Mouse (Mus musculus) intestine, embryonic 15.5 days (tissue): ENCODE measurements at regions not wholly inside any gene's neighbourhood (a gene's known extent, or its start where the extent isn't known, plus 50 kb on each side); places are given as distances from the start of the nearest gene placed in this dataset.

ENCODE experiments used
- ATAC-seq: fragments of 200-750 bp; cut with Nextera tagmentation; 2 replicates; pipeline ENCODE4 v1.8.0; 2017; ENCODE audit warnings: moderate TSS enrichment, moderate library complexity
- H3K27ac ChIP-seq: fragments of 300-500 bp; sonication (generic); 2 replicates; pipeline ENCODE4 v1.5.1; 2015; ENCODE audit warnings: mild to moderate bottlenecking, inconsistent platforms
- H3K27me3 ChIP-seq: fragments of 300-500 bp; sonication (generic); replicated peaks from 2 replicates; pipeline ENCODE4 v1.6.1; 2015; ENCODE audit warnings: inconsistent platforms
- H3K36me3 ChIP-seq: fragments of 300-500 bp; sonication (generic); 2 replicates; pipeline ENCODE4 v1.6.1; 2015; ENCODE audit warnings: inconsistent platforms
- H3K4me1 ChIP-seq: fragments of 300-500 bp; sonication (generic); replicated peaks from 2 replicates; pipeline ENCODE4 v1.6.1; 2015; ENCODE audit warnings: inconsistent platforms
- H3K4me2 ChIP-seq: fragments of 300-500 bp; sonication (generic); replicated peaks from 2 replicates; pipeline ENCODE4 v1.6.1; 2015; ENCODE audit warnings: mild to moderate bottlenecking, inconsistent platforms
- H3K4me3 ChIP-seq: fragments of 300-500 bp; sonication (generic); replicated peaks from 2 replicates; pipeline ENCODE4 v1.5.1; 2015; ENCODE audit warnings: inconsistent platforms
- H3K9ac ChIP-seq: fragments of 300-500 bp; sonication (generic); 2 replicates; pipeline ENCODE4 v1.6.1; 2015; ENCODE audit warnings: inconsistent platforms
- H3K9me3 ChIP-seq: fragments of 300-500 bp; sonication (generic); 2 replicates; pipeline ENCODE4 v1.6.1; 2016; ENCODE audit warnings: inconsistent platforms
- WGBS: fragments of 180-500 bp; shearing (Covaris S2); methylation state at CpG from one replicate; pipeline ENCODE4 v1.1.7; 2015; 5-methylcytosine and 5-hydroxymethylcytosine counted together

DNA sequence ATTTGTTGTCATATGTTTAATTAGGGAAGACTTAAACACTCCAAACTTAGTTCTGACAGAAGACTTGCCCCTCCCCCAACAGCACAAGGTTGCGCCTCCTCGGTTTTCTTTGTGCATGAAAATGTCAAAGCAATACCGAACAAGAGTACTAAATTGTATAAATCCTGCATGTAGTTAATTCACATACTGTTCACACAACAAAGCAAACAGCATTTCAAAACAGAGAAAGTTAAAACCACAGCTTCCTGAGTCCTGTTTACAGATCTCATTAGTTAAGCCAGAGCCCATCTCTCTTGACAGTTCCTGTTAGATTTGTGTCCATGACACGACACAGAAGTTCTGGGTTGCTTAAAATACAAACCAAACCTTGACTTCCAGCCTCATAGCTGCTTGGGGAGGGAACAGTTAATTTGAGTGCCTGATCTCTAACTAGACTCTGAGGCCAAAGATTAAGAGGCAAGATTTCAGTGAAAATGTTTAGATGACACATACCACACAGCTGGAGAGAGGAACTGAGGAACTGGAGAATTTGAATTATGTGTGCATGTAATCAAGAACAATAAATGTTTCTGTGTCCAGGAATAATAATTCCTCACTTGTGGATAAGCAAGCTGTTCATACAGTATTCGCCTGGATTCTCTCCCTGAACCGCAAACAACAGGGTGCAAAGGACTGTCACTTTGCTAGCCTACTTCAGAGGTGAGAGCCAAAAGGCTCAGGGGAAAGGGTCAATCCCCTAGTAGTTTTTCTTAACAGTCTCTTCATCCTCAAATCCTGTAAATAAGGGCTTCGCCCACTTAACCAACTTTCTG is 113.3 kb upstream of the Tbl1xr1 start:
- 31% methylated on average over 7 of the region's 7 CpGs for WGBS
- Histone ChIP-seq H3K9me3 (no peaks in the 10 kb centered on the region), H3K9ac (no peak overlapping the region), H3K4me2 (no peak overlapping the region), H3K27me3 (no peaks in the 10 kb centered on the region), H3K4me1 (peaks cover 8% of the 10 kb centered on the region), H3K4me3 (no peak overlapping the region), H3K36me3 (no peaks in the 10 kb centered on the region), H3K27ac (no peak overlapping the region)
- ATAC-seq, result peak; percentile 60; the same call in 1 of the 2 replicates

DNA sequence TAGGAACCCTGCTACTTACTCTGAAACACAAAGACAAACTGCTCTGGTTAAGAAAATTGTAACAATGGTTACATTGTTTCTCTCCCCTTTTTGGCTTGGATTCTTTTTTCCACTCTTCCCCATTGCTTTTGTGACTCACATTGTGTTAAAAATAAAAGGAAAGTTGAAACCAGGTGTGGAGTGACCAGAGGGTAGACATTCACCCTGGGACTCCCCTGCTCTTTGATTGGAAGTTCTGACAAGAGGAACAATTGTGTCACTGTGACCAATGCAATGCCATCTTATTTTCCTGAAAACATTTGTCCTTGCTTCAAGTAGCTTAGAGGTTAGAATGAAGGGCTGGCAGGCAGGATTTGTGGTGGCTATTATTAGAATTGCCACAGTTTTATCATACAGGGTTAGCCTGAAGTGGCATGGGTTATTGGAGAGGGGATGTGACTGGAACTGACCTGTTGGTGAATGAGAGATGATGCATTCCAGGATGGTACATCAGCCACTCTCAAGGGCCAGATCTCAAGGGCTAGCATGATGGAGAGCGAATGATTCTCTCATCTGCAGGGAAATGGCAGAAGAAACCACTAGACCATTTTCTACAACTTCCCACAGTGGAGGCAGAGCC is 112.6 kb upstream of the Tbl1xr1 start:
- Histone ChIP-seq H3K27ac (no peak overlapping the region), H3K9ac (no peak overlapping the region), H3K4me3 (no peak overlapping the region), H3K27me3 (no peaks in the 10 kb centered on the region), H3K9me3 (no peaks in the 10 kb centered on the region), H3K36me3 (no peaks in the 10 kb centered on the region), H3K4me2 (no peak overlapping the region), H3K4me1 (peaks cover 8% of the 10 kb centered on the region)
- no peak for ATAC-seq
- 79% methylated on average over 1 of the region's 1 CpGs for WGBS

DNA sequence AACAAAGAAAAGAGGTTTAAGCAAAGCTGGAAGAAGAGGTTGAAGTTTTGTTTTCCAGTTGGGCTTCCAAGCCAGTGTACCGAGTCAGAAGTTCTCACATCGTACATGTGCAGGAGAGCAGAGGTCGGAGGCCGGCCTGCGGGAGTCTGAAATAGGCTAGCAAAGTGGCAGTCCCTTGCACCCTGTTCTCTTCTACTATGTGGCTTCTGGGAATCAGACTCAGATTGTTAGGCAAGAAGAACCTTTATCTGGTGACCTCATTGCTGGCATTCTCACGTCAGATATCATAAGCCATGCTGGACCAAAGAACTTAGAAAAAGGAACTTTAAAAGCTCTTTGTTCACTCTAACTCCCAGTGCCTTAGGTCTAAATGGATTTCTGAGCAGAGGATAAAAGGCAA is 112.0 kb upstream of the Tbl1xr1 start:
- WGBS, result 91% methylated on average over 6 of the region's 6 CpGs
- no peak for ATAC-seq

DNA sequence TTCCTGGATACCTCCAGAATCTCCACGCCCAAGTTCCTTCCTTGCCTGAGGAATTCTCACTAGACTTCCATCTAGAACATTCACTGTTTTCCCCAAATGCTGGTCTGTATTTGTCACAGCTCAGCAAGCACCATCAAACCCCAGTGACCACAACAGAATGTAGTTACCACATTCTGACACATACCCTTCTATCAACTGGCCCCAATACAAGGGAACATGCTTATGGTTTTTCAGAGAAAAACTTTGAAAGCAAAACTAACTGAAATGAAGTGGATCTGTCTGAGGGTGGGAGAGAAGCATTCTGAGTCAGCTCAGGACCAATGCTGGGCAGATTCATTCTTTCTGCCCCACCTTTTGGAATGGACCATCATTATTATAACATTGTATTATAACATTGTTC is 110.9 kb upstream of the Tbl1xr1 start:
- H3K4me1 ChIP-seq, result peaks cover 8% of the 10 kb centered on the region
- no peaks in the 10 kb centered on the region for H3K9me3 ChIP-seq
- H3K36me3 ChIP-seq, result no peaks in the 10 kb centered on the region
- ATAC-seq, result no peak
- H3K27ac ChIP-seq, result no peak overlapping the region
- no peak overlapping the region for H3K4me2 ChIP-seq
- no peaks in the 10 kb centered on the region for H3K27me3 ChIP-seq
- WGBS, result 78% methylated on average over 1 of the region's 1 CpGs
- no peak overlapping the region for H3K4me3 ChIP-seq
- H3K9ac ChIP-seq, result no peak overlapping the region

More for the DNA sequence above, 112.0 kb upstream of the Tbl1xr1 start:
- Histone ChIP-seq H3K9me3 (no peaks in the 10 kb centered on the region), H3K27me3 (no peaks in the 10 kb centered on the region), H3K36me3 (no peaks in the 10 kb centered on the region), H3K4me1 (peaks cover 8% of the 10 kb centered on the region), H3K9ac (no peak overlapping the region), H3K4me3 (no peak overlapping the region), H3K4me2 (no peak overlapping the region), H3K27ac (no peak overlapping the region)

DNA sequence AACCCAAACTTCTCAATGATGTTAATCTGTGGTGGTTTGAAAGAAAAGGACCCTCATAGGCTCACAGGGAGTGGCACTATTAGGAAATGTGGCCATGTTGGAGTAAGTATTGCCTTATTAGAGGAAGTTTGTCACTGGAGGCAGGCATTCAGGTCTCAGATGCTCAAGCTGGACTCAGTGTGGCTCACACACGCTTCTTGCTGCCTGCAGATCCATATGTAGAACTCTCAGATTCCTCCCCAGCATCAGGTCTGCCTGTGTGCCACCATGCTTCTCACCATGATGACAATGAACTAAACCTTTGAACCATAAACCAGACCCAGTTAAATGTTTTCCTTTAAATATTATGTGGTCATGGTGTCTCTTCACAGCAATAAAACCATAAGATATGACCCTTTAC is 104.7 kb upstream of the Tbl1xr1 start:
- 94% methylated on average over 1 of the region's 1 CpGs for WGBS
- Histone ChIP-seq H3K27me3 (no peaks in the 10 kb centered on the region), H3K36me3 (no peaks in the 10 kb centered on the region), H3K4me1 (no peaks in the 10 kb centered on the region), H3K27ac (no peak overlapping the region), H3K4me3 (no peak overlapping the region), H3K9me3 (no peaks in the 10 kb centered on the region), H3K9ac (no peak overlapping the region), H3K4me2 (no peak overlapping the region)
- ATAC-seq, result no peak

DNA sequence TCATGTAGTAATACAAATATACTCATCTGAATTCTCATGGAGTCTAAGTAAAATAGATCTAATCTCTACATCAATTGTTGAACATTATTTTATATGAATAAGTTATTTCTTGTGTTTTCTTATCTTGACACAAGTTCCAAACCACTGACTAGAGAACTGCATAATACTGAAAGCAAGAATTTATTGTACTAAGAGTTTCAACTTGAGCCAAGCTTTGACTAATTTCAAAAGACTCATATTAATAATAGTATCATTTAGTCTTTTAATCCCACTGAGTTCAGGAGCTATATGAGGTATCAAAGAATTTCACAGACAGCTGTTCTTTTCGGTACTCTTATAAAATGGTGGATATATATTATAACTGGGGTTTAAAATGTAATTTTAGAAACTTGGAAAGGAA is 103.3 kb upstream of the Tbl1xr1 start:
- Histone ChIP-seq H3K36me3 (no peaks in the 10 kb centered on the region), H3K9ac (no peak overlapping the region), H3K4me3 (no peak overlapping the region), H3K9me3 (no peaks in the 10 kb centered on the region), H3K4me1 (no peaks in the 10 kb centered on the region), H3K27me3 (no peaks in the 10 kb centered on the region), H3K27ac (no peak overlapping the region), H3K4me2 (no peak overlapping the region)
- ATAC-seq, result no peak
- WGBS, result 93% methylated on average over 1 of the region's 1 CpGs

DNA sequence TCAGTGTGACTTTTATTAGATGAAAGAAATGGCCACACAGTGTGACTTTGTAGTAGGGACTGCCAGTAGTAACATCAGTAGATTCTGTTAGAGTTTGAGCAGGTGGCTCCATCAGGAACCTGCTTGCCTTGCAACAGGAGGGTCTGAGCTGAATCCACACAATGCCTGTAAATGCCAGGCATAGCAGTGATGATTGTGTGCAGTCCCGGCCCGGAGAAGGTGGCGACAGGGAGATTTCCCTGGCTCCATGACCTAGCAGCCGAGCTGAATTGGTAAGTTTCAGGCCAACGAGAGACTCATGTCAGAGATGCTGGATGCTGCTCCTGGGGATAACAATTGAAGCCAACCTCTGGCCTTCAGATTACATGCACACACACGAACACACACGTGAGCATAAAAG is 102.8 kb upstream of the Tbl1xr1 start:
- H3K4me2 ChIP-seq, result no peak overlapping the region
- 78% methylated on average over 7 of the region's 7 CpGs for WGBS
- H3K27ac ChIP-seq, result no peak overlapping the region
- no peak for ATAC-seq
- no peak overlapping the region for H3K4me3 ChIP-seq
- H3K27me3 ChIP-seq, result no peaks in the 10 kb centered on the region
- H3K36me3 ChIP-seq, result no peaks in the 10 kb centered on the region
- no peak overlapping the region for H3K9ac ChIP-seq
- no peaks in the 10 kb centered on the region for H3K4me1 ChIP-seq
- H3K9me3 ChIP-seq, result no peaks in the 10 kb centered on the region

DNA sequence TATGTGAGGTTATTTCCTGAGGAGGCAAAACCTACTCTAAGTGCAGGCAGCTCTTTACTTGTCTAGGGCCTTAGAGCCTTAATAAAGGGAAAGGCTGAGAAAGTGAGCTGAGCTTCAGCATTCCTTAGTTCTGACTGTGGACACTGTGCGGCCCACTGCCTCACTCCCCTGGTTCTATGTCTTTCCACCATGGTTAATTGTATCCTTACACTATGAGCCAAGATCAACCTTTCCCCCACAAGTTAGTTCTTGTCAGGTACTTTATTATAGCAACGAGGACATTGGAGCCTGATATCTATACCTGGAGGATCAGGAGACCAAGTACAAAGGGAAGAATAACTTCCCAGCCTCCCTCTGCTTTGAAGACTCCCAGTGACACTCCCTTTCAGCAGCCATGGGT is 101.7 kb upstream of the Tbl1xr1 start:
- H3K4me2 ChIP-seq, result no peak overlapping the region
- H3K27ac ChIP-seq, result no peak overlapping the region
- H3K9ac ChIP-seq, result no peak overlapping the region
- H3K27me3 ChIP-seq, result no peaks in the 10 kb centered on the region
- no peaks in the 10 kb centered on the region for H3K4me1 ChIP-seq
- no peak overlapping the region for H3K4me3 ChIP-seq
- H3K36me3 ChIP-seq, result no peaks in the 10 kb centered on the region
- WGBS, result 76% methylated on average over 2 of the region's 2 CpGs
- no peaks in the 10 kb centered on the region for H3K9me3 ChIP-seq
- peak; percentile 51; the same call in 1 of the 2 replicates for ATAC-seq

DNA sequence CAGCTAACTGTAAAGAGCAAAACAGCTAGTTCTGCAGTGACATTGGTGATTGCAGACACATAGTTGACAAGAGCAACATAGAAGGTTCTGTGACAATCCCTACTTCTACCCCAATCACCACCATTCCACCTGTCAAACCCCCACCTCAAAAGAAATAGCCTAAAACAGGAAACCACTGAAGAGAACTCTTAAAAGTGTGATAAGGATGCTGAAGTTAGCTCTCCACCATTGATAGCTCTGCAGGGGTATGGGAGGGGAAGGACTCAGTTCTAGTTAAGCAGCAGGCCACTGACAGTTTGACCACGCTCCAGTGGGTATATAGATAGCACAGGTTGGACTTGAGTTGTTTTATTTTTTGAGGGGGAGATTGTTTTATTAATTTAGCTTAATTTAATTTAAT is 98.7 kb upstream of the Tbl1xr1 start:
- 85% methylated on average over 1 of the region's 1 CpGs for WGBS
- Histone ChIP-seq H3K27me3 (no peaks in the 10 kb centered on the region), H3K4me2 (no peak overlapping the region), H3K4me3 (no peak overlapping the region), H3K4me1 (no peaks in the 10 kb centered on the region), H3K9me3 (no peaks in the 10 kb centered on the region), H3K27ac (no peak overlapping the region), H3K36me3 (no peaks in the 10 kb centered on the region), H3K9ac (no peak overlapping the region)
- ATAC-seq, result no peak

DNA sequence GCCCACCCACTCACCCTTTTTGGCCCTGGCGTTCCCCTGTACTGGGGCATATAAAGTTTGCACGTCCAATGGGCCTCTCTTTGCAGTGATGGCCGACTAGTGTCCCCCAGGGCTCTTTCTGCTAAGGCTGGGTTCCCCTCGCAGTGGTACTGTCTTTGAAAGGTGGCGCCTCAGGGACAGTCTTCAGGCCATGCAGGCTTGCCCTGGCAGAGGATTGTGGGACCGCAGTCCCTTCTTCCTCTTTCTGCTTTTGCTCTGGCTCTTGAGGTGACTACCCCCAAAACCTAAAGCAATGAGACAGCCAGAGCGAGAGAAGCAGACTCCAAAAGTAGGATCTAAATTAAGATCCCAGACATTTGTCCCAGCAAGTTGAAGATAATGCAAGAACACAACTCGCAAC is 93.5 kb upstream of the Tbl1xr1 start:
- 91% methylated on average over 8 of the region's 8 CpGs for WGBS
- H3K9ac ChIP-seq, result no peak overlapping the region
- ATAC-seq, result no peak
- no peak overlapping the region for H3K4me2 ChIP-seq
- no peaks in the 10 kb centered on the region for H3K36me3 ChIP-seq
- H3K27ac ChIP-seq, result no peak overlapping the region
- H3K27me3 ChIP-seq, result no peaks in the 10 kb centered on the region
- H3K4me3 ChIP-seq, result no peak overlapping the region
- no peaks in the 10 kb centered on the region; the same call in 1 of the 2 replicates for H3K4me1 ChIP-seq
- H3K9me3 ChIP-seq, result no peaks in the 10 kb centered on the region

DNA sequence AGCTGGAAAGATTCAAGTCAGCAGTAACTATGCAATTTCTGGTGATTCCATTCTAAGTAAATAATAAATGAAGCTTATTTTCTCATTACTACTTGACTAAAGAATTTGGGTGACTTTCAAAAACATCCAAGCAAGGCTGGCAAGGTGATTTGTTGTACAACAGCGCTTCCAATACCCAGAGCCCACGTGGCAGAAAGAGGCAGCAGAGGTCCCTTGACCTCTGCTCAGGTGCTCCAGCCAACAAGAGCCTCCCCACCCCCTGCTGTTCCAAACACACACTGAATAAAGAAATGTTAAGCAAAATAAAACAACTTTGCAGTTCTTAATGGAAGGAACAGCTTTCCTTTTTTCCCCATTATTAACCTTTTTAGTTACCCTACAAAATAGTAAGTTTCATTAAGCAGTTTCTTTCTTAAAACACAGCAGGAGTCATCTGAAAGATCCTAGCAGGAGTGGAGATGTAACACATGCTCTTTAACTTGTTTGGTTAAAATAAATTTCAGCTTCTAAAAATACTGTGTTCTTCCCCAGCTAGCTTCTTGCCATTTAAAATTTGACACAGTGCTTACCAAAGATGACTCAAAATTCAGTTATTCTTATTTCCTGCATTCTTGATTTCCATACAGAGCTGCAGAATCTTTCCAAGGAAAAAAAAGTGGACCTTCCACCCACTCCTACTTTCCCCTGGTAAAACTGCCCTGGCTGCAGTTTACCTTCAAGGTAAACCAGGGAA is 92.3 kb upstream of the Tbl1xr1 start:
- Histone ChIP-seq H3K27ac (no peak overlapping the region), H3K9me3 (no peaks in the 10 kb centered on the region), H3K4me1 (no peaks in the 10 kb centered on the region; the same call in 1 of the 2 replicates), H3K4me2 (no peak overlapping the region), H3K27me3 (no peaks in the 10 kb centered on the region), H3K4me3 (no peak overlapping the region), H3K9ac (no peak overlapping the region), H3K36me3 (no peaks in the 10 kb centered on the region)
- WGBS, result 43% methylated on average over 2 of the region's 2 CpGs
- no peak for ATAC-seq

DNA sequence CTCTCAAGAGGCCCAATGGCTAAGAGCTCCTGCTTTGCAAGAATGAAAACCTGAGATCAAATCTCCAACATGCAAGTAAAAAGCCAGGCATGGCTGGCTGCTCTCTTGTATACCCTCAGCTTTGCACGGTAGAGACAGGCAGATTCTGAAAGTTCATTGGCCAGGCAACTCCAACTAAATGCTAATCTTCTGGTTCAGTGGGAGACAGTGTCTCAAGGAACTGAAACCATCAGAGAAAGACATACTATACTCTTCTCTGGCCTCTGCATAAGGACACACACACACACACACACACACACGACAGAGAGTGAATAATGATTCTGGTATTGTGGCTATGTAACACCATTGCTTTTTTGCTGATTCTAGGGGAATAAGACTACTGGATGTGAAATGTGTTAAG is 91.6 kb upstream of the Tbl1xr1 start:
- H3K4me2 ChIP-seq, result no peak overlapping the region
- no peaks in the 10 kb centered on the region for H3K27me3 ChIP-seq
- no peak overlapping the region for H3K4me3 ChIP-seq
- 59% methylated on average over 2 of the region's 2 CpGs for WGBS
- no peaks in the 10 kb centered on the region for H3K9me3 ChIP-seq
- no peaks in the 10 kb centered on the region; the same call in 1 of the 2 replicates for H3K4me1 ChIP-seq
- no peaks in the 10 kb centered on the region for H3K36me3 ChIP-seq
- no peak overlapping the region for H3K9ac ChIP-seq
- no peak for ATAC-seq
- no peak overlapping the region for H3K27ac ChIP-seq
